Mouse (Mus musculus) forelimb bud, embryonic 11.5 days (tissue): Measurements from ENCODE around the gene Epn2.
"Not testable (repeated sequence)": the region's sequence is repeated elsewhere in the genome, so short reads cannot be mapped to it uniquely, and the experiment has no call there.

Experiments
- DNase-seq: peaks from one replicate; pipeline ENCODE4 v3.0.0-alpha.2; 2012; ENCODE audit warnings: low read depth, low spot score

The Epn2 gene

DNA sequence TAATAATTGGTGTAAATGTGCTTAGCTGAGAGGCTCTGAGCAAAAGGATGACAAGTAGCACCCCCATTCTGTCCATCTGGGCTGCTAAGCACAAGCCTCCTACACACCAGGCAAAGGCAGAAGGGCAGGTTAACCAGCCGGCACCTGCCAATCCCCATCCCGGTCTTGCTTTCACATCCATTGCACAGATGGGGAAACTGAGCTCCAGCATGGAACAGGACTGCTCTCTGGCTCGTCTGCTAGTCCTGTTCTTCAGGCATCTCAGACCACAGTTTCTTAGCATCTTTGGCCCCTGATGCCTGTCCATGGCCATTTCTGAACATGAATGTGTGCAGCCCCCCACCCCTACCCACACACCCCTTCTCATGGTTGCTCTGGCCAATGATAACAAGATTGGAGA is 12.6 kb upstream of the Epn2 start:
- no peak for DNase-seq

- no peak for DNase-seq
Observed at GRCm38 (mm10) chr11:61590516-61591213, 11.2 kb upstream of the Epn2 start.

- no peak for DNase-seq
Observed at GRCm38 (mm10) chr11:61585421-61585820, 5.9 kb upstream of the Epn2 start.

- no peak for DNase-seq
Observed at GRCm38 (mm10) chr11:61584830-61585229, 5.3 kb upstream of the Epn2 start.

GRCm38 (mm10) chr11:61584096-61584495 is 4.6 kb upstream of the Epn2 start:
- no peak for DNase-seq

DNA sequence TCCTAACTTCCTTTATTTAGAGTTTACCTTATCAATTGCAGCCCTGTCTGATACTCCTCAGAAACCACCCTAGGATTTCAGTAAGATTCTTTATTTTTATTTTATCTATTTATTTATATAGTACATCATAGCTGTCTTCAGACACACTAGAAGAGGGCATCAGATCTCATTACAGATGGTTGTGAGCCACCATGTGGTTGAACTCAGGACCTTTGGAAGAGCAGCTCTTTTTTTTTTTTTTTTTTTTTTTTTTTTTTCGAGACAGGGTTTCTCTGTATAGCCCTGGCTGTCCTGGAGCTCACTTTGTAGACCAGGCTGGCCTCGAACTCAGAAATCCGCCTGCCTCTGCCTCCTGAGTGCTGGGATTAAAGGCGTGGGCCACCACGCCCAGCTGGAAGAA is 3.3 kb upstream of the Epn2 start:
- not testable (repeated sequence) for DNase-seq

- no peak for DNase-seq
Observed at GRCm38 (mm10) chr11:61579878-61580381, 443 bp upstream of the Epn2 start.

DNA sequence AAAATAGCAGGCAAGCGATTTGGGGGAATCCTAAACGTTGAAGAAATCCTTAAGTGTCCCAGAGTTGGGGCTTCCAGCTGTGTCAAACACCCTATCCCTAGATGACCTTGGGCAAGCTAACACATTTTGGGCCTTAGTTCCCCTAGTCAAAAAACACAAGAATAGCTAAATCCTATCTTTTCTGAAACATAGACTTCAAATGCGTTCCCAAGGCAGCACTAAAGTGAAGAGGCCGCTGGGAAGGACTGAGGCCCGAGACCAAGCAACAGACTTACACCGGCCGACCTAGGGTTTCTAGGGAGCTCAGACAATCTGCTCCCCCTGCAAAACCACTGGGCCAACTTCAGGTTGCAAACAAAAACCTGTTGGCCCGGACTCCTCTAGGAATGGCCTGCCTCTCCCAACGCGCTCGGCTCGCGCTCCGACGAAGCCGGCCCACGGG is 925 bp downstream of the Epn2 start:
- DNase-seq, result no peak

DNA sequence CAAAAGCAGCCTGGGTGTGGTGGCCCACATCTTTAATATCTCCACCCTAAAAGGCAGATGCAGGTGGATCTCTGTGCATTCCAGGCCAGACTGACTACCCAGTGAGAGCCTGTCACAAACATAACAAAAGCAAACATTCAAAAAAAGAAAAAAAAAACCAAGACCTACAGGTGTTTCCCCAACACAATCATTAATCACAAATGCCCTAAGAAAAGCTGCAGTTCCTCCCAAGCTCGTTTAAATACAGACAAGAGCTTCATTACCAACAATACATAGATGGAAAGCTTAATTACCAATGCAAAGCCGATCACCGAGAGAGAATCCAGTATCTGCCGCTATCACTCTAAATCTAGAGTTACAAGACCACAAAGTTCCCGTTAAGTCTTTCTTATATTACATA is 1.5 kb downstream of the Epn2 start:
- no peak for DNase-seq

DNA sequence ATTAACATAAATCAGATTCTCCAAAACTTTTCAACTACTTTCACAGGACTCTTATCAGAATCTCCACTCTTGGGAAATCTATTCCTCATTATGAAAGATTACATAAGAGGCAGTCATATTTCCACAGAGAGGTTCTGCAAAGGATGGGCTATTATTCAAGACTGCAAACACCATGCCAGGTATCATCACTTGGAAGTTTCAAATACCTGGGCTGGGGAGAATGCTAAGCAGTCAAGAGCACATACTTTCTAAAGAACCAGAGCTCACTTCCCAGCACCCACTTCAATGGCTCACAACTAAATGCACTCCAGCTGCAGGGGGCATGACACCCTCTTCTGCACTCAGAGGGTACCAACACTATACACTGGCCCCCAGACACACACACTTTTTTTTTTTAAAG is 2.1 kb downstream of the Epn2 start:
- DNase-seq, result no peak

DNA sequence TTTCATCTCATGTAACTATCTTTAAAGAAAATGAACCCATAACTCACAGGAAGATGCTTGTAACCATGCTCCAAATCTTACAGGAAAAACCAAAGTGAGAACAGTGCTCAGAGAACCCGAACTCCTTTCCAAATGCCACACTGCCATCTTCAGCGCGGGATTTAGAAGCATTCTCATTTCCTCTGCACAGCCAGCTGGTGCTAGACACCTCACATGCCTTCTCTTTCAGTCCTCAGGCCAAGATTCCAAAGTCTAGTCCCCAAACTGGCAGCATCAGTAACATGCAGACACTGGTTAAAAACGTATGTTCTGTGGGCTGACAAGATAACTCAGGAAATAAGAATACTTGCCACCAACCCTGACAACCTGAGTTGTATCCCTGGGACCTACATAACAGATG is 6.2 kb downstream of the Epn2 start:
- no peak for DNase-seq

DNA sequence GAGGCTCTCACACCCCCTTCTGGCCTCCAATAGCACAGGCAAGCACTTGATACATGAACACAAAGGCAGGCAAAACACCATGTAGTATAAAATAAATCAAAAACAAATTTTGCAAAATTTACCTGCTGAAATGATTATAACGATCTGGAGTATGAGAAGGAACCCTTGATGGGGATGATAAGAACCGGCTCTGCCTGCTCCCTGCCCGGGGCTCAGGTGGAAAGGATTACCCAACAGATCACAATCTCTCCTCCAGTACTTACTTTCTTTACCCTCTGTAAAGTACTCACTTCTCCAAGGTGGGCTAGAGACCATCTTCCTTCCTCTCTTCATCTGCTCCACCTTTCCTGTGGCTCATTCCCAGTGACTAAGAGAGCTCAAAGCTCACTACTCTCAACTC is 8.3 kb downstream of the Epn2 start:
- DNase-seq, result no peak

- no peak for DNase-seq
Observed at GRCm38 (mm10) chr11:61569671-61570070, 9.8 kb downstream of the Epn2 start.

- no peak for DNase-seq
Observed at GRCm38 (mm10) chr11:61564566-61564965, 14.9 kb downstream of the Epn2 start.

DNA sequence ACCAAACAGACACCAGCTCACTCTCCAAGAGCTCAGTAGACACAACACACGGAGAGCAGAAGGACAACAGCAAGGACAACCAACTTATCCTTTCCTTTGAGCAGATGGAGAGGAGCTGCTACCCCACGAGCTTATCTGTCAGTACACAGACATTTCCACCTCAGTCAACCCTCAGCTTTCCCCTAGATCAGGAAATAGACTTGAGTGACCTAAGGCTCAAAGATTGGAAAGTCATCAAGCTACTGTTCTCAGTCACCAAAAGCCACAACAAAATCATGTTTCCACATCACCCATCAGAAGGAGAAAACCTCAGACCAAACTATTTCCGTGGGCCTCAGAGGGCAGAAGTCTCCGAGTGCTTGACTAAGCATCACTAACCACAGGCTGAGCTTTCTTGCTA is 15.5 kb downstream of the Epn2 start:
- no peak for DNase-seq

- DNase-seq, result no peak
Observed at GRCm38 (mm10) chr11:61562421-61562820, 17.1 kb downstream of the Epn2 start.

GRCm38 (mm10) chr11:61559572-61559971 is 19.9 kb downstream of the Epn2 start:
- DNase-seq, result no peak

GRCm38 (mm10) chr11:61553015-61553754 is 26.3 kb downstream of the Epn2 start:
- DNase-seq, result no peak

GRCm38 (mm10) chr11:61550631-61551030 is 28.9 kb downstream of the Epn2 start:
- no peak for DNase-seq

GRCm38 (mm10) chr11:61547710-61548109 is 31.8 kb downstream of the Epn2 start:
- no peak for DNase-seq

DNA sequence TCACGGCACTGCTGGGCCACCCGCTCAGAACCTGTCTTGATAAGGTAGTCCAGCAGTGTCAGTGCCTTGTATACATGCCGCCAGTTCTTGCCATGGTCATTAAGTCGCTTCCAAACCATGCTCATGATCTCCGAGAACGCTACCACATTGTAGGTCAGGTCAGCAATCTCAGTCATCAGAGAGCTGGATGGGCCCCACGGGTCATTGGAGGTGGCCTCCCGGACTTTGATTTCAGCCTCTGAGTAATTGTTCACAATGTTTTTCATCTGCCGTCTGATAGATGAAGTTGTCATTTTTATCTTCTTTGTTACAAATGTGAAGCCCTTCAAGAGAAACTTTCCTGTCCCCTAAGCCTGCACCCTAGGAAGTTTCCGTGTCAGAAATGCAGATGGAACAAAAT is 33.0 kb downstream of the Epn2 start:
- DNase-seq, result no peak

DNA sequence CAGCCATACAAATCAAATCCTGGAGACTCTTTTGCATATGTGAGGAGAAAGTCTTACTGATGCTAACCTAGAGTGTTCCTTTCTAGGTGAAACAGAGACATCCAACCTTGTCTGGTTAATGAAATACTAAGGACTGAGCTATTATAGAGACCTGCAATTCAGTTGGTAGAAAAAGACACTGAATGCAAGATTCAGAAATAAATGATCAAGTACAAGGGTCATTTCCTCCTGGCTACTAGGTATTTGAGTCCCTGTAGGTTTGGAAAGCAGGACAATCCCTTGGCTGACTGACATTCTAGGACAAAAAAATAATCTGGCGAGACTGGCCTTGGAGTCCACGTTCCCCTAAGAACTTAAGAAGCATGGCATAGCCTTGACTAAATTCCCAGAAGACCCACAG is 33.9 kb downstream of the Epn2 start:
- no peak for DNase-seq

GRCm38 (mm10) chr11:61541106-61541505 is 38.4 kb downstream of the Epn2 start:
- DNase-seq, result no peak
